Mouse (Mus musculus) liver, embryonic 15.5 days (tissue): ENCODE results near the gene Itga6. TPM values are rescaled to one million over a fixed set of nuclear protein-coding genes. Genes with fewer than 3 reads are reported as not detected.

Source experiments
- ATAC-seq: fragments of 200-750 bp; cut with Nextera tagmentation; 2 replicates; pipeline ENCODE4 v1.8.0; 2017; ENCODE audit warnings: moderate number of reproducible peaks, mild to moderate bottlenecking, moderate library complexity; ENCODE audit not compliant: insufficient read depth
- H3K27ac ChIP-seq: fragments of 300-500 bp; sonication (generic); replicated peaks from 2 replicates; pipeline ENCODE4 v1.5.1; 2015; ENCODE audit warnings: mild to moderate bottlenecking, inconsistent platforms
- H3K27me3 ChIP-seq: fragments of 300-500 bp; sonication (generic); 2 replicates; pipeline ENCODE4 v1.6.1; 2015; ENCODE audit warnings: mild to moderate bottlenecking, inconsistent platforms
- H3K36me3 ChIP-seq: fragments of 300-500 bp; sonication (generic); replicated peaks from 2 replicates; pipeline ENCODE4 v1.6.1; 2015; ENCODE audit warnings: moderate library complexity, mild to moderate bottlenecking, inconsistent platforms
- H3K4me1 ChIP-seq: fragments of 300-500 bp; sonication (generic); replicated peaks from 2 replicates; pipeline ENCODE4 v1.6.1; 2015; ENCODE audit warnings: inconsistent platforms
- H3K4me2 ChIP-seq: fragments of 300-500 bp; sonication (generic); 2 replicates; pipeline ENCODE4 v1.6.1; 2015; ENCODE audit warnings: moderate library complexity, mild to moderate bottlenecking, inconsistent platforms
- H3K4me3 ChIP-seq: fragments of 300-500 bp; sonication (generic); replicated peaks from 2 replicates; pipeline ENCODE4 v1.5.1; 2015; ENCODE audit warnings: mild to moderate bottlenecking, inconsistent platforms
- H3K9ac ChIP-seq: fragments of 300-500 bp; sonication (generic); 2 replicates; pipeline ENCODE4 v1.6.1; 2015; ENCODE audit warnings: moderate library complexity, mild to moderate bottlenecking, inconsistent platforms
- H3K9me3 ChIP-seq: fragments of 300-500 bp; sonication (generic); replicated peaks from 2 replicates; pipeline ENCODE4 v1.6.1; 2016; ENCODE audit warnings: inconsistent platforms
- WGBS: fragments of 180-500 bp; shearing (Covaris S2); methylation state at CpG from one replicate; pipeline ENCODE4 v1.1.7; 2015; ENCODE audit warnings: mixed read lengths; ENCODE audit not compliant: insufficient replicate concordance; 5-methylcytosine and 5-hydroxymethylcytosine counted together
- polyA plus RNA-seq: library from polyadenylated mRNA; unstranded; fragments of >200 nt; fragmentation: Nextera tagmentation; extraction: Ambion mirVana; gene quantifications from 2 replicates; pipeline ENCODE4 v1.2.1, GENCODE M21; 2015

Itga6 gene
- polyA plus RNA-seq, 1 experiment from 2014 or later = 6.6 TPM

- H3K4me3 ChIP-seq = no peak overlapping the region
- H3K4me2 ChIP-seq = peak overlapping the region; percentile 36
- peaks cover 39% of the 10 kb centered on the region for H3K36me3 ChIP-seq
- H3K27me3 ChIP-seq = no peaks in the 10 kb centered on the region
- WGBS = 79% methylated on average over 4 of the region's 4 CpGs
- peak overlapping the region; percentile 79 for H3K27ac ChIP-seq
- no peak overlapping the region for H3K9ac ChIP-seq
- no peak for ATAC-seq
- H3K9me3 ChIP-seq = no peaks in the 10 kb centered on the region
- H3K4me1 ChIP-seq = peaks cover 56% of the 10 kb centered on the region
Measured at GRCm38 (mm10) chr2:71877865-71878264, 132.4 kb downstream of the Itga6 start.

GRCm38 (mm10) chr2:71878441-71878840 is 133.0 kb downstream of the Itga6 start:
- Histone ChIP-seq H3K4me1 (peaks cover 56% of the 10 kb centered on the region), H3K27me3 (no peaks in the 10 kb centered on the region), H3K27ac (peak overlapping the region; percentile 79), H3K4me3 (no peak overlapping the region), H3K9ac (no peak overlapping the region), H3K36me3 (peaks cover 45% of the 10 kb centered on the region), H3K9me3 (no peaks in the 10 kb centered on the region), H3K4me2 (peak overlapping the region; percentile 36)
- 25% methylated on average over 2 of the region's 2 CpGs for WGBS
- ATAC-seq = peak; percentile 73

- Histone ChIP-seq H3K36me3 (peaks cover 50% of the 10 kb centered on the region), H3K4me1 (peaks cover 52% of the 10 kb centered on the region), H3K4me2 (peak overlapping the region; percentile 35; the same call in 1 of the 2 replicates), H3K27ac (peak overlapping the region; percentile 62; the same call in 1 of the 2 replicates), H3K27me3 (no peaks in the 10 kb centered on the region), H3K9me3 (no peaks in the 10 kb centered on the region), H3K9ac (no peak overlapping the region), H3K4me3 (no peak overlapping the region)
- peak; percentile 62 for ATAC-seq
Measured at GRCm38 (mm10) chr2:71878943-71879342, 133.5 kb downstream of the Itga6 start.

GRCm38 (mm10) chr2:71882914-71883651 is 137.7 kb downstream of the Itga6 start:
- H3K4me2 ChIP-seq = no peak overlapping the region
- no peak overlapping the region for H3K27ac ChIP-seq
- 82% methylated on average over 19 of the region's 19 CpGs for WGBS
- ATAC-seq = no peak
- peaks cover 16% of the 10 kb centered on the region for H3K4me1 ChIP-seq
- H3K9me3 ChIP-seq = no peaks in the 10 kb centered on the region
- H3K27me3 ChIP-seq = no peaks in the 10 kb centered on the region
- peaks cover 76% of the 10 kb centered on the region for H3K36me3 ChIP-seq
- no peak overlapping the region for H3K4me3 ChIP-seq
- no peak overlapping the region for H3K9ac ChIP-seq

- Histone ChIP-seq H3K36me3 (peaks cover 90% of the 10 kb centered on the region), H3K4me1 (no peaks in the 10 kb centered on the region), H3K27me3 (no peaks in the 10 kb centered on the region), H3K9me3 (no peaks in the 10 kb centered on the region), H3K4me2 (no peak overlapping the region), H3K4me3 (no peak overlapping the region), H3K27ac (no peak overlapping the region), H3K9ac (no peak overlapping the region)
- ATAC-seq = no peak
- 87% methylated on average over 4 of the region's 4 CpGs for WGBS
Measured at GRCm38 (mm10) chr2:71887269-71887668, 141.9 kb downstream of the Itga6 start.

GRCm38 (mm10) chr2:71888437-71888836 is 143.0 kb downstream of the Itga6 start:
- 57% methylated on average over 4 of the region's 4 CpGs for WGBS
- no peaks in the 10 kb centered on the region for H3K4me1 ChIP-seq
- peaks cover 89% of the 10 kb centered on the region for H3K36me3 ChIP-seq
- H3K4me2 ChIP-seq = no peak overlapping the region
- H3K9me3 ChIP-seq = no peaks in the 10 kb centered on the region
- H3K9ac ChIP-seq = no peak overlapping the region
- no peak for ATAC-seq
- no peak overlapping the region for H3K27ac ChIP-seq
- no peak overlapping the region for H3K4me3 ChIP-seq
- H3K27me3 ChIP-seq = no peaks in the 10 kb centered on the region

GRCm38 (mm10) chr2:71891536-71891935 is 146.1 kb downstream of the Itga6 start:
- H3K9me3 ChIP-seq = no peaks in the 10 kb centered on the region
- no peak overlapping the region for H3K4me2 ChIP-seq
- ATAC-seq = no peak
- H3K36me3 ChIP-seq = peaks cover 86% of the 10 kb centered on the region
- WGBS = 86% methylated on average over 2 of the region's 2 CpGs
- no peak overlapping the region for H3K9ac ChIP-seq
- no peak overlapping the region for H3K4me3 ChIP-seq
- no peaks in the 10 kb centered on the region for H3K27me3 ChIP-seq
- no peak overlapping the region for H3K27ac ChIP-seq
- H3K4me1 ChIP-seq = no peaks in the 10 kb centered on the region

GRCm38 (mm10) chr2:71892741-71893349 is 147.4 kb downstream of the Itga6 start:
- Histone ChIP-seq H3K9me3 (no peaks in the 10 kb centered on the region), H3K4me2 (no peak overlapping the region), H3K4me1 (no peaks in the 10 kb centered on the region), H3K9ac (no peak overlapping the region), H3K27ac (no peak overlapping the region), H3K36me3 (peaks cover 88% of the 10 kb centered on the region), H3K4me3 (no peak overlapping the region), H3K27me3 (no peaks in the 10 kb centered on the region)
- 82% methylated on average over 7 of the region's 7 CpGs for whole genome bisulfite sequencing
- ATAC-seq = no peak

GRCm38 (mm10) chr2:71895596-71896286 is 150.3 kb downstream of the Itga6 start:
- ATAC-seq = no peak
- Histone ChIP-seq H3K9me3 (no peaks in the 10 kb centered on the region), H3K36me3 (peaks cover 87% of the 10 kb centered on the region), H3K4me2 (no peak overlapping the region), H3K4me1 (no peaks in the 10 kb centered on the region), H3K27ac (no peak overlapping the region), H3K9ac (no peak overlapping the region), H3K27me3 (no peaks in the 10 kb centered on the region), H3K4me3 (no peak overlapping the region)
- 82% methylated on average over 13 of the region's 13 CpGs for WGBS

- H3K4me2 ChIP-seq = no peak overlapping the region
- no peak for ATAC-seq
- H3K9me3 ChIP-seq = no peaks in the 10 kb centered on the region
- H3K4me3 ChIP-seq = no peak overlapping the region
- WGBS = 80% methylated on average over 12 of the region's 12 CpGs
- H3K36me3 ChIP-seq = peaks cover 80% of the 10 kb centered on the region
- H3K9ac ChIP-seq = no peak overlapping the region
- H3K27ac ChIP-seq = no peak overlapping the region
- no peaks in the 10 kb centered on the region for H3K4me1 ChIP-seq
- no peaks in the 10 kb centered on the region for H3K27me3 ChIP-seq
Measured at GRCm38 (mm10) chr2:71897420-71897819, 152.0 kb downstream of the Itga6 start.

GRCm38 (mm10) chr2:71898335-71898856 is 153.0 kb downstream of the Itga6 start:
- Histone ChIP-seq H3K27me3 (no peaks in the 10 kb centered on the region), H3K4me2 (no peak overlapping the region), H3K4me3 (no peak overlapping the region), H3K9me3 (no peaks in the 10 kb centered on the region), H3K4me1 (no peaks in the 10 kb centered on the region), H3K36me3 (peaks cover 71% of the 10 kb centered on the region), H3K9ac (no peak overlapping the region), H3K27ac (no peak overlapping the region)
- ATAC-seq = no peak
- WGBS = 46% methylated on average over 8 of the region's 8 CpGs
